Mouse (Mus musculus): ENCODE results near the gene Fas.

GRCm38 (mm10) chr19:34268991-34269390, 21.5 kb upstream of the Fas start:
- TF ChIP-seq CTCF (conservative IDR thresholded peaks at IDR 0.05; ENCODE audit: low read length): no peak
- TF ChIP-seq NANOG (IDR thresholded peaks at IDR 0.05; ENCODE audit: borderline replicate concordance, low read length): no peak

Data from E14TG2a.4 (cell line).